Mouse (Mus musculus) heart, postnatal 0 days (tissue): ENCODE data around the gene Heatr5b.

Source experiments
- CTCF ChIP-seq: IDR thresholded peaks from 2 replicates; pipeline ENCODE4 v1.5.1; 2016; ENCODE audit warnings: antibody characterized with exemption, control low read depth, low read depth
- EP300 ChIP-seq: IDR thresholded peaks from 2 replicates; pipeline ENCODE4 v1.6.1; 2016; ENCODE audit warnings: antibody characterized with exemption, low read depth

GRCm38 (mm10) chr17:78767546-78767945, 67.6 kb downstream of the Heatr5b start:
- TF ChIP-seq CTCF (no peak), EP300 (no peak)
